Mouse (Mus musculus) heart, adult 2 months (tissue): Measurements from ENCODE around the gene Cbl. TPM values are rescaled to one million over a fixed set of nuclear protein-coding genes. Genes with fewer than 3 reads are reported as not detected.

Source experiments
- DNase-seq, 2 experiments: peaks; one replicate each; pipeline ENCODE4 v3.0.0; 2021
- H3K27ac ChIP-seq: fragments of 200-600 bp; 2 replicates; pipeline ENCODE4 v1.8.1; 2022
- H3K27me3 ChIP-seq: fragments of 200-500 bp; 2 replicates; pipeline ENCODE4 v1.6.1; 2012; ENCODE audit warnings: mild to moderate bottlenecking, low read length, inconsistent platforms, mixed read lengths; ENCODE audit not compliant: control insufficient read depth, insufficient read depth
- H3K36me3 ChIP-seq: fragments of 200-500 bp; 2 replicates; pipeline ENCODE4 v1.6.1; 2012; ENCODE audit warnings: low read length, inconsistent platforms; ENCODE audit not compliant: control insufficient read depth, insufficient read depth
- H3K4me1 ChIP-seq: fragments of 200-500 bp; 2 replicates; pipeline ENCODE4 v1.6.1; 2011; ENCODE audit warnings: low read length; ENCODE audit not compliant: control insufficient read depth, insufficient read depth
- H3K4me3 ChIP-seq: fragments of 200-600 bp; 2 replicates; pipeline ENCODE4 v1.8.1; 2022
- H3K79me2 ChIP-seq: fragments of 200-500 bp; replicated peaks from 2 replicates; pipeline ENCODE4 v1.6.1; 2012; ENCODE audit warnings: mild to moderate bottlenecking, inconsistent platforms, low read length, moderate library complexity, mixed read lengths; ENCODE audit not compliant: control insufficient read depth, insufficient read depth
- H3K9ac ChIP-seq: fragments of 200-500 bp; 2 replicates; pipeline ENCODE4 v1.6.1; 2012; ENCODE audit warnings: low read depth, mild to moderate bottlenecking, control low read depth, inconsistent platforms, low read length, mixed read lengths
- CTCF ChIP-seq: fragments of 200-600 bp; IDR thresholded peaks from 2 replicates; pipeline ENCODE4 v1.8.1; 2022; ENCODE audit warnings: antibody characterized with exemption, mild to moderate bottlenecking, moderate library complexity
- EP300 ChIP-seq: fragments of 200-500 bp; IDR thresholded peaks from 2 replicates; pipeline ENCODE4 v1.6.1; 2011; ENCODE audit warnings: low read depth, low read length, control low read depth; ENCODE audit not compliant: insufficient read depth
- POLR2A ChIP-seq: fragments of 200-500 bp; IDR thresholded peaks from 2 replicates; pipeline ENCODE4 v1.6.1; 2011; ENCODE audit warnings: mild to moderate bottlenecking, low read depth, low read length, control low read depth; ENCODE audit not compliant: insufficient read depth
- WGBS: fragments of 180-500 bp; shearing (Covaris S2); methylation state at CpG from one replicate; pipeline ENCODE4 v1.1.7; 2018; 5-methylcytosine and 5-hydroxymethylcytosine counted together
- intact Hi-C: fragments of 180-260 bp; cut with DNase I; formaldehyde crosslinking; loops from one replicate; pipeline ENCODE4 v1.15.1; 2025
- polyA plus RNA-seq: library from polyadenylated mRNA; depleted of rRNA; stranded (reverse); fragments of >200 nt; gene quantifications from 2 replicates; pipeline ENCODE4 v1.2.3, GENCODE M21; 2012
- total RNA-seq, 2 experiments: library from RNA; stranded (reverse); gene quantifications; 2 replicates each; pipeline ENCODE4 v1.2.3; 2021

Cbl gene
- total and polyA plus RNA-seq, 3 experiments, result 5.0 to 18.7 (median 17.8) TPM

DNA sequence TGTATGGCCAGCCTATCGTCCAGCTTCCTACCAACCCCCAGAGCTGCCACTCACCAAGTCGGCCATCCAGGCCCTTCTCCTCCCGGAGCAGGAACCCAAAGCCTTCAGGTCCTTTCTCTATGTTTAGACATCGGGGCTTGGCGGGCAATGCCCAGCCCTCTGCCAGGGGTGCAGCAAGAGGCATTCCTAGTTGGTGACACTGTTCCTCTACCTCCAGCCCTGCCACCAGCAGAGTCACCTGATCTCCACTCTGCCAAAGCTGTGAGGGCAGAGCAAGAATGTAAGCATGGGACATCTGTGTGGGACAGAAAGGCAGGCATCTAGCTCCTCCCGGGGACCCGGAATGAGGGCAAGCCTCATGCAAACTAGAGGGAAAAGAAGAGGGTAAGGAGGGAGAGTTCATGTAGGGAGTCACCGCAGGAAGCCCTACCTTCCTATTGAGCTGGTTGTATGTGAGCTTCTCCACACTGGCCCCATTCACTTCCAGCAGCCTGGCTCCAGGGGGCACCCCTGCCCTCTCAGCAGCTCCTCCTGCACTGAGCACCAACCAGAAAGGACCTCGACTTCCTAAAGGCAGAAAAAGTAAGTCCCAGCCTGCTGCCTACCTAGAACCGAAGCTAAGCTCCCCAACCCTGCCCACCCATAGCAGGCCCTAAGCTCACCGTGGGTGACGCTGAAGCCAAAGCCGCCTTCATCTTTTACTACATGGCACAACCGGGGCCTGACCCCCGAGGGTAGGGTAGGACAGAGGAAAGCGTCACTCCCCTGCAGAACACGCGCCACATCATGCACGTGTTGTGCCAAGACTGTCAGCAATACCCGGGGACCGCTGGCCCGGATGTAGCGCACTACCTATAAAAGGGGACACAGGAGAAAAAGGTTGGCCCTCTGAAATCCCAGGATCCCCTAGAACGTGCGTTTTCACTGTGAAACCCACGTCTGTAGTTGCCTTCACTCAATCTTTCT lies 15.6 kb upstream of the Cbl start:
- intact Hi-C loops, result loop anchor here (2.0 to 5.0 kb wide), 3 partner anchors 19 to 122 kb away; partner anchors contain the start of genes Hmbs and Nlrx1
- no peak overlapping the region; the same call in 1 of the 2 replicates for H3K4me3 ChIP-seq
- no peak overlapping the region for H3K9ac ChIP-seq
- no peaks in the 10 kb centered on the region for H3K36me3 ChIP-seq
- H3K4me1 ChIP-seq, result no peaks in the 10 kb centered on the region
- WGBS, result 35% methylated on average over 26 of the region's 26 CpGs
- TF ChIP-seq EP300 (peak; percentile 35; the same call in 1 of the 2 replicates), CTCF (peak; percentile 81), POLR2A (0 out of 2 replicates have a peak, but pooled peaks have one; percentile 33)
- H3K27me3 ChIP-seq, result no peaks in the 10 kb centered on the region
- peak overlapping the region; percentile 54 for H3K27ac ChIP-seq
- peak; percentile 66 to 77 for DNase-seq
- no peaks in the 10 kb centered on the region for H3K79me2 ChIP-seq

DNA sequence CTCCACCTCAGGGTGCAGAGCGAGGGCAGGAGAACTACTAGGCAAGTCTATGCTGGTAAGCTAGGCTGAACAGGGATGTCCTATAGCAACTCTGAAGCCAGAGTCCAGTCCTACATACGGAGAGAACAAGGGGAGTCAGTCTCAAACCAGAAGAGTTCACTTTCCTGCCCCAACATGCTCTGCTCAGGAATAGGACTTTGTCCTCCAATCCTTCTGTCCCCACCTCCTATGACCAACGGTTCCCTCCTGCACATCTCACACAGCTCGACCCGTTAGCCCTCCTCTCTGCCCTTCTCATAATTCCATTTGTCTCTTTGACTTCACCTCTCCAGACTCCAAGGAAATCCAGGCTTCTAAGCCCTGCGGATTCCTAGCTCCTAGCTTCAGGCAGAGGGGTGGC lies 14.1 kb upstream of the Cbl start:
- no peak overlapping the region for H3K9ac ChIP-seq
- 72% methylated on average over 6 of the region's 6 CpGs for WGBS
- no peaks in the 10 kb centered on the region for H3K36me3 ChIP-seq
- H3K27me3 ChIP-seq, result no peaks in the 10 kb centered on the region
- no peak for DNase-seq
- H3K4me1 ChIP-seq, result no peaks in the 10 kb centered on the region
- TF ChIP-seq EP300, result no peak
- no peak for TF ChIP-seq POLR2A
- TF ChIP-seq CTCF, result no peak
- no peak overlapping the region for H3K4me3 ChIP-seq
- no peak overlapping the region for H3K27ac ChIP-seq
- no peaks in the 10 kb centered on the region for H3K79me2 ChIP-seq
- intact Hi-C loops, result loop anchor here (2.0 to 5.0 kb wide), 3 partner anchors 21 to 121 kb away; partner anchors contain the start of genes Hmbs and Nlrx1

DNA sequence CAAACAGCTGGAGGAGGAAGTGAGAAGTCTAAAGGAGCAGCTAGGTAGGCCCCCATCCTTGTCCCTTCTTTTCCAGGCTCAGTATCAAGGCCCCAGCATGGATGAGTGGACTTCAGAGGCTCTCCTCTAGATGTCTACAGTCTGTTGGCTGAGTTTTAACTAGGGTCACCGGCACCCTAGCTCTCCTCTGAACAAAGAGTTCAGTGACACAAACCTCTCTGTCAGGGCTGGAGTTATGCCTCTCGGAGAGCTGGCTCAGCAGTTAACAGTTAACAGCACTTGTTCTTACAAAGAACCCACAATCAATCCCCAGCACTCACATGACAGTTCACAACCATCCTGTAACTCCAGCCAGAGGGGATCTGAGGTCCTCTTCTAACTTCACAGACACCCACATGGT lies 9.8 kb upstream of the Cbl start:
- Histone ChIP-seq H3K4me3 (no peak overlapping the region), H3K4me1 (no peaks in the 10 kb centered on the region), H3K79me2 (no peaks in the 10 kb centered on the region), H3K36me3 (no peaks in the 10 kb centered on the region), H3K27me3 (no peaks in the 10 kb centered on the region), H3K27ac (no peak overlapping the region), H3K9ac (no peak overlapping the region)
- TF ChIP-seq EP300 (no peak), POLR2A (no peak), CTCF (no peak)
- WGBS, result 67% methylated on average over 2 of the region's 2 CpGs
- intact Hi-C loops, result no loop called here
- no peak for DNase-seq

DNA sequence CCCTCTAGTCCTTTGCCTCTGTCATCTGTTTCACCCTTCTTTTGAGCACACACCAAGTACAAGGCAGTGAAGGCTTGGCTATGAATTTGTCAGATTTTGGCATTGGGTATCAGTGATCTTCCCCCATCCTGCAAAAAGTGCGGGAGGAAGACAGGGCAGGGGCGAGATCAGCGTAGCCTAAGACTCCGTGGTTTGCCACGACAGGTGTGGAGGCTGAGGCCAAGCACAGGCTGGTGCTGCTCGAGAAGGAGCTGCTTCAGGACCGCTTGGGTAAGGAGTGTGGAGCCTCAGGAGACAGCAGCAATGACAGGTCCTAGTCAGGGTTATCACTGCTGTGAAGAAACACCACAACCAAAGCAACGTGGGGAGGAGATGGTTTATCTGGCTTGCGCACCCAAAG lies 7.6 kb upstream of the Cbl start:
- H3K27me3 ChIP-seq, result no peaks in the 10 kb centered on the region
- no peak overlapping the region for H3K9ac ChIP-seq
- no peak for TF ChIP-seq POLR2A
- no peak for TF ChIP-seq EP300
- no peak for TF ChIP-seq CTCF
- intact Hi-C loops, result no loop called here
- H3K4me3 ChIP-seq, result no peak overlapping the region
- no peak overlapping the region for H3K27ac ChIP-seq
- no peaks in the 10 kb centered on the region for H3K4me1 ChIP-seq
- DNase-seq, result no peak
- 64% methylated on average over 9 of the region's 9 CpGs for WGBS
- H3K79me2 ChIP-seq, result no peaks in the 10 kb centered on the region
- H3K36me3 ChIP-seq, result no peaks in the 10 kb centered on the region

DNA sequence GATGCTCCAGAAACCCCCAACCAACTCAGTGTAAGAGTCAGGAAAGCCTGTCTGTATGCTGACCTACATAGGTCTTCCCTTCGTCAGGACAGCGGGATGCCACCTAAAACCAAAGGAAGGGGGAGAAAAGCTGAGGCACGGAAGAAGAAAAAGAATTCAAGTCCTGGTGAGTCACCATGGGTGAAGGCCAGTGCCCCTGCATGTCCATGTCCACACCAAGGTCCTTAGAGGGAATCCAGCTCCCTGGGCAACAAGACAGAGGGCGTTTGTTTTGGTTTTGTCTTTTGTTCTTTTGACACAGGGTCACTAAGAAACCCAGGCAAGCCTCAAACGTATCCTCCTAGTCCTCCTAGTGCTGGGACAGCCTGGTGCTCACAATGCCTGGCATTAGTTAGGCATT lies 7.1 kb upstream of the Cbl start:
- no peak for DNase-seq
- WGBS, result 66% methylated on average over 5 of the region's 5 CpGs
- Histone ChIP-seq H3K9ac (no peak overlapping the region), H3K4me1 (no peaks in the 10 kb centered on the region), H3K27me3 (no peaks in the 10 kb centered on the region), H3K27ac (no peak overlapping the region), H3K4me3 (no peak overlapping the region), H3K79me2 (no peaks in the 10 kb centered on the region), H3K36me3 (no peaks in the 10 kb centered on the region)
- TF ChIP-seq CTCF (no peak), EP300 (no peak), POLR2A (no peak)
- intact Hi-C loops, result no loop called here

DNA sequence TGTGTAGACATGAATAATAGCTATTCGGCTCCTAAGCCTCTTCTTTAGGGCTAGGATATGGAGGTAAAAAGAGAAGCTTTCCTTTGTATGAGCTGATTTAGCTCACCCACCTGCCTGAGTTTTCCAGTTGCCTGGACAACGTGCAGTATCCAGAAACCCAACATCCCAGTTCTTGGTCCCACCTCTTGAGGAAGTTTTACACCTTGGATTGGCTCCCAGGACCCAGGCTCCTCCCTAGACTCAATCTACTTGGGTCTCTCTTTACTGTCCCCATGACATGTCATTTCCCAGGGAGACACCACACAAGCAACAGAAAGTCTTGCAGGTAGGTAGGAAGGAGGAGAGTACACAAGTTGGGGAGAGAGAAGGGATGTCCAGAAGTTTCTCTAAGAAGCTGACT lies 6.5 kb upstream of the Cbl start, which contains the start of gene Ccdc153:
Gene Ccdc153, plus strand, starts transcription at position 278 of the 400 bp plus-strand sequence.
- WGBS, result 61% methylated on average over 2 of the region's 2 CpGs
- Histone ChIP-seq H3K79me2 (no peaks in the 10 kb centered on the region), H3K9ac (no peak within 1 kb of the TSS), H3K4me1 (no peaks in the 10 kb centered on the region), H3K27ac (no peak within 1 kb of the TSS), H3K36me3 (no peaks in the 10 kb centered on the region), H3K4me3 (no peak within 1 kb of the TSS), H3K27me3 (no peaks in the 10 kb centered on the region)
- TF ChIP-seq EP300 (no peak), CTCF (no peak), POLR2A (no peak)
- intact Hi-C loops, result no loop called here
- DNase-seq, result no peak
